Mouse (Mus musculus) midbrain, embryonic 16.5 days (tissue): ENCODE results near the gene Ccdc83. TPM values are rescaled to one million over a fixed set of nuclear protein-coding genes. Genes with fewer than 3 reads are reported as not detected.

ENCODE experiments used
- ATAC-seq: fragments of 200-750 bp; cut with Nextera tagmentation; 2 replicates; pipeline ENCODE4 v1.8.0; 2017; ENCODE audit warnings: moderate TSS enrichment
- H3K27ac ChIP-seq: fragments of 300-500 bp; sonication (generic); 2 replicates; pipeline ENCODE4 v1.5.1; 2014; ENCODE audit warnings: mild to moderate bottlenecking, low read length, mixed read lengths
- H3K27me3 ChIP-seq: fragments of 300-500 bp; sonication (generic); 2 replicates; pipeline ENCODE4 v1.6.1; 2014; ENCODE audit warnings: low read depth, low read length, mixed read lengths; ENCODE audit not compliant: control insufficient read depth, insufficient read depth
- H3K36me3 ChIP-seq: fragments of 300-500 bp; sonication (generic); 2 replicates; pipeline ENCODE4 v1.6.1; 2014; ENCODE audit warnings: mild to moderate bottlenecking, low read length, moderate library complexity, mixed read lengths; ENCODE audit not compliant: control insufficient read depth, insufficient read depth
- H3K4me1 ChIP-seq: fragments of 300-500 bp; sonication (generic); 2 replicates; pipeline ENCODE4 v1.6.1; 2014; ENCODE audit warnings: mild to moderate bottlenecking, low read length, mixed read lengths; ENCODE audit not compliant: control insufficient read depth, insufficient read depth
- H3K4me2 ChIP-seq: fragments of 300-500 bp; sonication (generic); 2 replicates; pipeline ENCODE4 v1.6.1; 2014; ENCODE audit warnings: mild to moderate bottlenecking, low read length, mixed read lengths
- H3K4me3 ChIP-seq: fragments of 300-500 bp; sonication (generic); 2 replicates; pipeline ENCODE4 v1.5.1; 2014; ENCODE audit warnings: low read depth, mild to moderate bottlenecking, low read length, moderate library complexity, mixed read lengths
- H3K9ac ChIP-seq: fragments of 300-500 bp; sonication (generic); 2 replicates; pipeline ENCODE4 v1.6.1; 2014; ENCODE audit warnings: low read depth, low read length, mixed read lengths
- H3K9me3 ChIP-seq: fragments of 300-500 bp; sonication (generic); replicated peaks from 2 replicates; pipeline ENCODE4 v1.6.1; 2014; ENCODE audit warnings: mild to moderate bottlenecking, low read length, mixed read lengths; ENCODE audit not compliant: control insufficient read depth, poor library complexity, severe bottlenecking
- WGBS: fragments of 180-500 bp; shearing (Covaris S2); extraction: QIAGEN DNeasy Blood & Tissue Kit; methylation state at CpG from one replicate; pipeline ENCODE4 v1.1.7; 2014; 5-methylcytosine and 5-hydroxymethylcytosine counted together
- polyA plus RNA-seq: library from polyadenylated mRNA; unstranded; fragments of >200 nt; fragmentation: Nextera tagmentation; extraction: Ambion mirVana; gene quantifications from 2 replicates; pipeline ENCODE4 v1.2.1, GENCODE M21; 2015

Ccdc83 gene
- polyA plus RNA-seq, 1 experiment from 2014 or later, result not detected

DNA sequence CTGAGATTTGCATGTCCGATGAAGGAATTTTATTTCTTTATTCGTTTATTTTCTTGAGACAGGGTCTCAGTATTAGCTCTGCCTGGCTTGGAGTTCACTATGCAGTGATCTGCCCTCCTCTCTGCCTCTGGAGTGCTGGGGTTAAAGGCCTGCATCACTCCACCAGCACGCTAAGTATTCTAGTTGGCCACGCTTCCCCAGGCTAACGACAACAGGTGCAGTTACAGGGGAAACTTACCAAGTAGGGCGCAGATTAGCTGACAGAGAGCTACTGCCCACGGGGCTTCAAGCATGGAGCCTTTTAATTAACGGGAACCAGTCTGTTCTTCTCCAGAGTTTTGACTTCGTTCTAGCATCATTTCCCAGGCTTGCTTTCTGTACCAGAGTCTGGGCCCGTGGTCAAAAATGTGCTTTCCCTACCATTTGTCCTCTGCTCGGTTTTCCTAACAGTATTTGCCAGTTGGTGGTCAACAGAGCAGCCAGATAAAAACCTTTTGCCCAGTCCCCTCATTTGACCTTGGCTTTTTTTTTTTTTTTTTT, 9.1 kb upstream of the Ccdc83 start:
- Histone ChIP-seq H3K4me1 (no peaks in the 10 kb centered on the region), H3K9me3 (no peaks in the 10 kb centered on the region), H3K4me3 (no peak overlapping the region), H3K36me3 (no peaks in the 10 kb centered on the region), H3K4me2 (no peak overlapping the region), H3K9ac (no peak overlapping the region), H3K27me3 (no peaks in the 10 kb centered on the region), H3K27ac (no peak overlapping the region)
- 62% methylated on average over 11 of the region's 11 CpGs for WGBS
- ATAC-seq, result no peak

DNA sequence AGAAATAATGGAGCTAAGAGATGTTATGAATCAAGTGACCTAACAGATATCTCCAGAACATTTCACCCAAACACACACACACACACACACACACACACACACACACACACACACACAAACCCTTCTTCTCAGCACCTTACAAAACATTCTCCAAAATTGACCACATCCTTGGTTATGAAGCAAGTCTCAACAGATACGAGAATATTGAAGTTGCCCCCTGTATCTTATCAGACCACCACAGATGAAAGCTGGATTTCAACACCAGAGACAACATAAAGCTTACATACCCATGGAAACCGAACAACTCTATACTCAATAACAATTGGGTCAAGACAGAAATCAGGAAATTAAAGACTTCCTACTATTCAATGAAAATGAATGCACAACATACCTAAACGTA, 4.6 kb upstream of the Ccdc83 start:
- H3K4me1 ChIP-seq, result peaks cover 3% of the 10 kb centered on the region; the same call in 1 of the 2 replicates
- H3K9me3 ChIP-seq, result no peaks in the 10 kb centered on the region
- H3K4me2 ChIP-seq, result no peak overlapping the region
- no peak for ATAC-seq
- no peak overlapping the region for H3K9ac ChIP-seq
- no peak overlapping the region for H3K4me3 ChIP-seq
- H3K27me3 ChIP-seq, result no peaks in the 10 kb centered on the region
- no peak overlapping the region for H3K27ac ChIP-seq
- 91% methylated on average over 3 of the region's 3 CpGs for WGBS
- H3K36me3 ChIP-seq, result no peaks in the 10 kb centered on the region

- H3K27me3 ChIP-seq, result no peaks in the 10 kb centered on the region
- H3K4me1 ChIP-seq, result peaks cover 7% of the 10 kb centered on the region
- ATAC-seq, result peak; percentile 89
- H3K4me3 ChIP-seq, result 0 out of 2 replicates have a peak overlapping the region, but pooled peaks have one; percentile 3
- H3K36me3 ChIP-seq, result no peaks in the 10 kb centered on the region
- WGBS, result 14% methylated on average over 7 of the region's 7 CpGs
- peak overlapping the region; percentile 65 for H3K27ac ChIP-seq
- H3K9me3 ChIP-seq, result no peaks in the 10 kb centered on the region
- H3K4me2 ChIP-seq, result peak overlapping the region; percentile 34
- H3K9ac ChIP-seq, result no peak overlapping the region
Observed at GRCm38 (mm10) chr7:90261902-90262599, 3.5 kb downstream of the Ccdc83 start.

- no peak overlapping the region for H3K4me2 ChIP-seq
- no peak overlapping the region for H3K9ac ChIP-seq
- WGBS, result 91% methylated on average over 2 of the region's 2 CpGs
- no peak overlapping the region for H3K4me3 ChIP-seq
- no peaks in the 10 kb centered on the region for H3K9me3 ChIP-seq
- no peak for ATAC-seq
- H3K4me1 ChIP-seq, result peaks cover 4% of the 10 kb centered on the region; the same call in 1 of the 2 replicates
- no peaks in the 10 kb centered on the region for H3K27me3 ChIP-seq
- H3K27ac ChIP-seq, result no peak overlapping the region
- no peaks in the 10 kb centered on the region for H3K36me3 ChIP-seq
Observed at GRCm38 (mm10) chr7:90259899-90260298, 5.7 kb downstream of the Ccdc83 start.

- Histone ChIP-seq H3K4me3 (no peak overlapping the region), H3K36me3 (no peaks in the 10 kb centered on the region), H3K4me1 (peaks cover 4% of the 10 kb centered on the region; the same call in 1 of the 2 replicates), H3K27me3 (no peaks in the 10 kb centered on the region), H3K4me2 (no peak overlapping the region), H3K27ac (no peak overlapping the region), H3K9me3 (no peaks in the 10 kb centered on the region), H3K9ac (no peak overlapping the region)
- ATAC-seq, result no peak
- 96% methylated on average over 2 of the region's 2 CpGs for WGBS
Observed at GRCm38 (mm10) chr7:90258701-90259100, 6.9 kb downstream of the Ccdc83 start.

DNA sequence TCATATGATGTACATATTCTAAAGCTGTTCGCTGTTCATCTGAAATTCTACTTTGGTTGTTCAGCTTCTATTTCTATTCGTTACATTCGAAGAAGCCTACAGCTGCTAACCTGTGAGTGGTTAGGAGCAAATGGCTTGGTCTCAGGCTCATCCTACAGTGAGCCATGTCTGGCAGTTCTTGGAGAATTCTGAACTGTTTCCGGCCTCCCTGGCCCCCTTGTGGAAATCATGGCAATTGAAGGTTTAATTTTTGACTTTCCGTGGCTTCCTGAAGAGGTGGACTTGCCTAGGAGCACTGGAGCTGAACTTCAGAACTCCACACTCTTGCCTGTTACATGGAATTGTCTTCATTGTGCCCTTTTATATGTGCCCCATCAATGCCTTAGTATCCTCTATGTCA, 12.6 kb downstream of the Ccdc83 start:
- ATAC-seq, result no peak
- Histone ChIP-seq H3K36me3 (no peaks in the 10 kb centered on the region), H3K27ac (no peak overlapping the region), H3K4me2 (no peak overlapping the region), H3K27me3 (no peaks in the 10 kb centered on the region), H3K4me3 (no peak overlapping the region), H3K4me1 (no peaks in the 10 kb centered on the region), H3K9ac (no peak overlapping the region), H3K9me3 (no peaks in the 10 kb centered on the region)
- 79% methylated on average over 5 of the region's 5 CpGs for WGBS

DNA sequence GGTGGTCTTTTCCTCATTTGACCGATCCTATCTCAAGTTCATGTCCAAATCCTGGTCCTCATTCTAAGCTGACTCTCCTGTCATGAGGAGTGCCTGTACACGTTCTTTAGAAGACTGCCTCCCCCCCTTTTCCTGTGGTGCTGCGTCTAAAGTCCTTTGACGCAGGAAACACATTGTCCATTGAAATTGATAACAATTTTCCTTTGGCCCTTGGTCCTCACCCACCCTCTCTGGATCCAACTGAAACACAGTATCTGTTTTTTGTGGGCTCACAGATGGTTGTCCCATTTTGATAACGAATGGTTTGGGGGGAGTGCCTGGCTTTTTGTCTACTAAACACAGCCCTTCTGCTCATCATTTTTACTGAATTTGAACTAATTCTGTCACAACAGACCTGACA, 21.9 kb downstream of the Ccdc83 start:
- Histone ChIP-seq H3K27me3 (no peaks in the 10 kb centered on the region), H3K9ac (no peak overlapping the region), H3K9me3 (no peaks in the 10 kb centered on the region), H3K4me1 (no peaks in the 10 kb centered on the region), H3K4me3 (no peak overlapping the region), H3K36me3 (no peaks in the 10 kb centered on the region), H3K27ac (no peak overlapping the region), H3K4me2 (no peak overlapping the region)
- no peak for ATAC-seq
- 85% methylated on average over 5 of the region's 5 CpGs for WGBS

- ATAC-seq, result no peak
- WGBS, result 94% methylated on average over 6 of the region's 6 CpGs
- no peaks in the 10 kb centered on the region for H3K4me1 ChIP-seq
Observed at GRCm38 (mm10) chr7:90243151-90243550, 22.4 kb downstream of the Ccdc83 start.

DNA sequence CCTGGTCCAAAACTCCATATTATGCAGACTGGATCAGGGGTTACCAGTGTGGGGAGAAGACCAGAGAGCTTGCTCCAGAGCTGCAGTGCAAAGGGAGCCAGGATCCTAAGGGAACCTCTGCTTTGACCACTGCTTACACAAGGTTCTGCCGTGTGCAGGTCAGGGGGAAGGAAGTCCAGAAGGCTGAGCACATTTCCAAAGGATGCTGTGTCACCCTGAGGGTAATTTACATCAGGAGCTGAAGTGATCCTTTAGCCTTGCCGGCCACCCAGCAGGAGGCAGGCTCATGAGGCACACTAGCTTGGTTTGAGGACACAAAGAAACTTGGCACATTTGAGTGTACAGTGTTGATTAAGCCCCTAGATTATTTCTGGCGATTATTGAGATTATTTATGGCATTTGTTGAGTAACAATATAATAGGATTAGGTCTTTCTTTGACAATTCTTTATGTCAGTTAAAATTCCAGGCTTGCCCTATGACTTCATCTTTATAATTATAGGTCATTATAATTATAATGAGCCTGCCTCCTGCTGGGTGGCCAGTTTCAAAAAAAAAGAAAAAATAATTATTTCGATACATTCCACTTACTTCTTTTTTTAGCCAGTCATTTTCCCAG, 29.2 kb downstream of the Ccdc83 start:
- WGBS, result 26% methylated on average over 4 of the region's 4 CpGs
- H3K27me3 ChIP-seq, result no peaks in the 10 kb centered on the region
- no peak overlapping the region for H3K9ac ChIP-seq
- H3K4me3 ChIP-seq, result no peak overlapping the region
- no peak for ATAC-seq
- H3K36me3 ChIP-seq, result no peaks in the 10 kb centered on the region
- no peaks in the 10 kb centered on the region for H3K9me3 ChIP-seq
- H3K4me1 ChIP-seq, result no peaks in the 10 kb centered on the region
- H3K27ac ChIP-seq, result no peak overlapping the region
- H3K4me2 ChIP-seq, result no peak overlapping the region

More at GRCm38 (mm10) chr7:90243151-90243550, 22.4 kb downstream of the Ccdc83 start:
- H3K9me3 ChIP-seq, result no peaks in the 10 kb centered on the region
- H3K9ac ChIP-seq, result no peak overlapping the region
- H3K27me3 ChIP-seq, result no peaks in the 10 kb centered on the region
- H3K4me3 ChIP-seq, result no peak overlapping the region
- H3K4me2 ChIP-seq, result no peak overlapping the region
- no peaks in the 10 kb centered on the region for H3K36me3 ChIP-seq
- no peak overlapping the region for H3K27ac ChIP-seq
